Mouse (Mus musculus): ENCODE data around the gene Tmem182. TPM values are rescaled to one million over a fixed set of nuclear protein-coding genes. Genes with fewer than 3 reads are reported as not detected.

Tmem182 gene
- total and polyA plus RNA-seq, 3 experiments, result not detected

DNA sequence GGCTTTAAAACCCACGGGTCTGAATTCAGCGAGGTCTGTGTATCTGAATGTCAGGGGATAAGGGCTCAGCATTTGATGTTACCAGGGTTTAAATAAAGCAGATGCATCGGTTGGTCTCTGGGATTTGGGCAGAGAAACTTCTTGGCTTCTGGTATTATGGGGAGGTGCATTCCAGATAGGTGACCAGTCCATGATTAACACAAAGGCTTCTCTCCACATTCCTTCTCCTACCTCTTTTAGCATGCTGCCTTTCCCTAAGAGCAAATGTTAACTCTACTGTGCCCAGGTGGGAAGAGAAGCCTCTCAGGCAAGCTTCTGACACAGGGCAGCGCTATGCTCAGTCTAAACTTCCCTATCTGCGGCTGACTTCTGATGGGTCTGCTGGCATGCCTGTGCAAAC is 32.2 kb upstream of the Tmem182 start (continued):
- TF ChIP-seq MYC (IDR thresholded peaks at IDR 0.05; ENCODE audit: low read depth, low read length), result no peak
- TF ChIP-seq USF1 (IDR thresholded peaks at IDR 0.05; ENCODE audit: low read depth, low read length), result no peak
- TF ChIP-seq KAT2A (IDR thresholded peaks at IDR 0.05; ENCODE audit: insufficient replicate concordance, low read length), result no peak

DNA sequence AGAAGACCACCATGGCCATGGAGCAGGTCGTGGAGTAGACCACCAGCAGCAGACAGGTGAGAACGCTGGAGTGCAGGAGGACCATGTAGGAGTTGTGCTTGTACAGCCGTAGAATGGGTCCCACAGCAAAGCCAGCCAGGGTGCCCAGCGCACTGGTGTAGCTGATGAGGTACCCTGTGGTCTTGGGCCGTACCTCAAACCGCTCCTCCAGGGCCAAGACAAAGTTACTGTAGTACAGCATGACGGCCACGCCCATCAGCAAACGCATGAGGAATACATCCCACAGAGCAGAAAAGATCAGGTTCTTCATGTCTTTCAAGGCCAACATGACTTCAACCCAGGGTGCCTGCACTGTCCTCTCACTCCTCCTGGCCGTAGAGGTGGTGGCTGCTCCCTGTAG is 31.4 kb upstream of the Tmem182 start:
- in situ Hi-C loops (cut with MboI; ENCODE audit: low pct_ligation_motif_present, low pct_unique_long_range_greater_than_20kb, low sequenced_read_pairs), result no loop called here
- Histone ChIP-seq H3K4me3 (replicated peaks in 1 of 3; ENCODE audit: low read depth in 2 of 3, low read length in 2 of 3, poor library complexity in 1 of 3) (no peak overlapping the region), H3K27me3 (replicated peaks) (no peaks in the 10 kb centered on the region), H3K79me2 (replicated peaks; ENCODE audit: control insufficient read depth, extremely low read depth, insufficient read depth, poor library complexity, severe bottlenecking) (no peaks in the 10 kb centered on the region), H3K36me3 (replicated peaks in 1 of 2; ENCODE audit: control insufficient read depth in 1 of 2, insufficient read depth in 1 of 2, low read length in 1 of 2) (no peaks in the 10 kb centered on the region), H3K9me3 (replicated peaks; ENCODE audit: low read length) (peaks cover 67% of the 10 kb centered on the region), H3K4me1 (ENCODE audit: control insufficient read depth in 1 of 2, insufficient read depth in 2 of 2) (no peaks in the 10 kb centered on the region), H3K4me2 (ENCODE audit: insufficient read depth, low read depth, poor library complexity, severe bottlenecking) (no peak overlapping the region), H3K27ac (ENCODE audit: insufficient read depth, low read depth) (no peak overlapping the region), H3K9ac (ENCODE audit: insufficient read depth, low read depth) (no peak overlapping the region)
- dilution Hi-C loops (cut with MboI; ENCODE audit: extremely low pct_ligation_motif_present, extremely low pct_unique_long_range_greater_than_20kb, low sequenced_read_pairs), result no loop called here
- DNase-seq (ENCODE audit: extremely low read depth), result no peak
- TF ChIP-seq BHLHE40 (IDR thresholded peaks at IDR 0.05; ENCODE audit: low read depth, low read length), result no peak

DNA sequence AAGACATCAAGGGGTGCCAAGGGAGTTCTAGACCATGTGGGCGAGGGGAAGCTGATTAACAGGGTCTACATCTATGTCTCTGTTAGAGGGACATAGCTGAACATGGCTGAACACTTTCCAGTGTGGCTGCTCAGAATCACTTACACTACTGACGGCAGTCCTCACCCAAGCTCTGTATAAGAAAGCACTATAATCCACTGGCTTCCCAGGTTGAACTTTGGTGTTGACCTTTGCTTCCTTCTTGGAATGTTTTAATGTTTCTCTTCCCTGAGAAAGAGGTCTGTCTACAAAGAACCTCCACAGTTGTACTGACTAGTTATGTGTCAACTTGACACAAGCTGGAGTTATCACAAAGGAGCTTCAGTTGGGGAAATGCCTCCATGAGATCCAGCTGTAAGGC is 29.3 kb upstream of the Tmem182 start:
- Histone ChIP-seq H3K4me3 (replicated peaks in 1 of 3; ENCODE audit: low read depth in 2 of 3, low read length in 2 of 3, poor library complexity in 1 of 3) (no peak overlapping the region), H3K4me2 (ENCODE audit: insufficient read depth, low read depth, poor library complexity, severe bottlenecking) (no peak overlapping the region), H3K79me2 (replicated peaks; ENCODE audit: control insufficient read depth, extremely low read depth, insufficient read depth, poor library complexity, severe bottlenecking) (no peaks in the 10 kb centered on the region), H3K27me3 (replicated peaks) (no peaks in the 10 kb centered on the region), H3K27ac (ENCODE audit: insufficient read depth, low read depth) (no peak overlapping the region), H3K4me1 (ENCODE audit: control insufficient read depth in 1 of 2, insufficient read depth in 2 of 2) (no peaks in the 10 kb centered on the region), H3K36me3 (replicated peaks in 1 of 2; ENCODE audit: control insufficient read depth in 1 of 2, insufficient read depth in 1 of 2, low read length in 1 of 2) (no peaks in the 10 kb centered on the region), H3K9me3 (replicated peaks; ENCODE audit: low read length) (peaks cover 70% of the 10 kb centered on the region), H3K9ac (ENCODE audit: insufficient read depth, low read depth) (no peak overlapping the region)
- no peak for TF ChIP-seq EP300 (IDR thresholded peaks at IDR 0.05; ENCODE audit: low read length)
- TF ChIP-seq ZMIZ1 (IDR thresholded peaks at IDR 0.05; ENCODE audit: low read depth, low read length), result no peak
- TF ChIP-seq CHD1 (IDR thresholded peaks at IDR 0.05; ENCODE audit: low read depth, low read length), result no peak
- TF ChIP-seq POLR2A (IDR thresholded peaks at IDR 0.05; ENCODE audit: low read depth, low read length), result no peak
- TF ChIP-seq KAT2A (IDR thresholded peaks at IDR 0.05; ENCODE audit: insufficient replicate concordance, low read length), result no peak
- TF ChIP-seq UBTF (IDR thresholded peaks at IDR 0.05; ENCODE audit: low read depth, low read length), result no peak
- no peak for TF ChIP-seq HCFC1 (IDR thresholded peaks at IDR 0.05; ENCODE audit: low read depth, low read length)
- no peak for TF ChIP-seq MAX (IDR thresholded peaks at IDR 0.05; ENCODE audit: low read length)
- no peak for TF ChIP-seq CTCF (conservative IDR thresholded peaks at IDR 0.05 in 1 of 2, IDR thresholded peaks at IDR 0.05 in 1 of 2; ENCODE audit: low read depth in 2 of 2, low read length in 2 of 2)
- no peak for TF ChIP-seq E2F4 (IDR thresholded peaks at IDR 0.05; ENCODE audit: insufficient replicate concordance, low read depth, low read length)
- no peak for TF ChIP-seq TCF12 (IDR thresholded peaks at IDR 0.05; ENCODE audit: low read depth, low read length)
- no peak for TF ChIP-seq GABPA (IDR thresholded peaks at IDR 0.05; ENCODE audit: insufficient replicate concordance, low read depth, low read length)
- TF ChIP-seq USF2 (conservative IDR thresholded peaks at IDR 0.05; ENCODE audit: low read depth, low read length), result no peak
- no peak for TF ChIP-seq JUN (IDR thresholded peaks at IDR 0.05; ENCODE audit: insufficient read depth, low read depth, low read length)
- no peak for DNase-seq (ENCODE audit: extremely low read depth)
- dilution Hi-C loops (cut with MboI; ENCODE audit: extremely low pct_ligation_motif_present, extremely low pct_unique_long_range_greater_than_20kb, low sequenced_read_pairs), result no loop called here
- in situ Hi-C loops (cut with MboI; ENCODE audit: low pct_ligation_motif_present, low pct_unique_long_range_greater_than_20kb, low sequenced_read_pairs), result no loop called here
